Mouse (Mus musculus) layer of hippocampus, adult 2 months (tissue): ENCODE results near the gene Eif4e2. TPM values are rescaled to one million over a fixed set of nuclear protein-coding genes. Genes with fewer than 3 reads are reported as not detected.

Source experiments
- DNase-seq, 2 experiments: peaks; one replicate each; pipeline ENCODE4 v3.0.0; 2022; ENCODE audit warnings: low spot score in 2 of 2
- H3K27ac ChIP-seq: fragments of 200-600 bp; 2 replicates; pipeline ENCODE4 v1.8.1; 2022
- H3K4me3 ChIP-seq: fragments of 200-600 bp; 2 replicates; pipeline ENCODE4 v1.8.1; 2022; ENCODE audit warnings: mild to moderate bottlenecking
- CTCF ChIP-seq: fragments of 200-600 bp; conservative IDR thresholded peaks from 2 replicates; pipeline ENCODE4 v1.8.1; 2022; ENCODE audit warnings: antibody characterized with exemption, mild to moderate bottlenecking, moderate library complexity
- long read RNA-seq, 2 experiments: library from polyadenylated mRNA; stranded (forward); transcript quantifications; one replicate each; pipeline ENCODE4 v2.0.0; 2021; ENCODE audit warnings: borderline mapping rate in 2 of 2
- total RNA-seq, 2 experiments: library from RNA; stranded (reverse); gene quantifications; 2 replicates each; pipeline ENCODE4 v1.2.3; 2021

Gene Eif4e2
- 10 to 100 TPM; 55.6 to 55.8 TPM for total RNA-seq
- long read RNA-seq, experiment 1, transcript Eif4e2-202 (7 exons, 3,394 nt): major isoform, 6 of 44 reads
- long read RNA-seq, experiment 1, partial matches to known transcripts: 0 of 44 reads
- long read RNA-seq, experiment 1, other reads (novel, unspliced or antisense): 29 of 44 reads
- long read RNA-seq, experiment 2, transcript Eif4e2-202 (7 exons, 3,394 nt): major isoform, 10 of 61 reads
- long read RNA-seq, experiment 2, transcript Eif4e2-207 (8 exons, 3,473 nt): minor isoform, 6 of 61 reads
- long read RNA-seq, experiment 2, partial matches to known transcripts: 3 of 61 reads
- long read RNA-seq, experiment 2, other reads (novel, unspliced or antisense): 36 of 61 reads

GRCm38 (mm10) chr1:87213735-87214704 is at the start of gene Eif4e2:
Eif4e2 (plus strand) TSS chr1:87213914.
- Histone ChIP-seq H3K27ac (peak within 1 kb of the TSS; percentile 97), H3K4me3 (peak within 1 kb of the TSS; percentile 86)
- peak; percentile 94 for DNase-seq
- peak; percentile 38 for TF ChIP-seq CTCF

GRCm38 (mm10) chr1:87164164-87164795 is 49.4 kb upstream of the Eif4e2 start:
- H3K27ac ChIP-seq: no peak overlapping the region
- no peak overlapping the region for H3K4me3 ChIP-seq
- DNase-seq: no peak

GRCm38 (mm10) chr1:87164796-87165184 is 48.9 kb upstream of the Eif4e2 start:
- TF ChIP-seq CTCF: no peak
- Histone ChIP-seq H3K27ac (no peak overlapping the region), H3K4me3 (no peak overlapping the region)
- no peak for DNase-seq

More at GRCm38 (mm10) chr1:87164164-87164795, 49.4 kb upstream of the Eif4e2 start:
- no peak for TF ChIP-seq CTCF

GRCm38 (mm10) chr1:87170458-87170857 is 43.3 kb upstream of the Eif4e2 start:
- Histone ChIP-seq H3K27ac (no peak overlapping the region), H3K4me3 (no peak overlapping the region)
- no peak for TF ChIP-seq CTCF
- no peak for DNase-seq

- no peak for DNase-seq
- TF ChIP-seq CTCF: no peak
- no peak overlapping the region for H3K4me3 ChIP-seq
- no peak overlapping the region for H3K27ac ChIP-seq
Observed at GRCm38 (mm10) chr1:87171312-87171711, 42.4 kb upstream of the Eif4e2 start.

- no peak overlapping the region for H3K4me3 ChIP-seq
- TF ChIP-seq CTCF: no peak
- no peak for DNase-seq
- no peak overlapping the region for H3K27ac ChIP-seq
Observed at GRCm38 (mm10) chr1:87172316-87172715, 41.4 kb upstream of the Eif4e2 start.

GRCm38 (mm10) chr1:87174006-87174955 is 39.4 kb upstream of the Eif4e2 start:
- H3K27ac ChIP-seq: no peak overlapping the region
- H3K4me3 ChIP-seq: no peak overlapping the region
- peak; percentile 38 to 62 for DNase-seq
- TF ChIP-seq CTCF: peak; percentile 90

- TF ChIP-seq CTCF: peak; percentile 72
- H3K4me3 ChIP-seq: no peak overlapping the region
- 0 out of 2 replicates have a peak overlapping the region, but pooled peaks have one; percentile 2 for H3K27ac ChIP-seq
- peak; percentile 55 to 65 for DNase-seq
Observed at GRCm38 (mm10) chr1:87175852-87176292, 37.8 kb upstream of the Eif4e2 start.

GRCm38 (mm10) chr1:87180896-87181295 is 32.8 kb upstream of the Eif4e2 start:
- TF ChIP-seq CTCF: no peak
- no peak for DNase-seq
- no peak overlapping the region for H3K4me3 ChIP-seq
- H3K27ac ChIP-seq: no peak overlapping the region

- no peak for DNase-seq
- H3K27ac ChIP-seq: no peak within 1 kb of the TSS
- no peak within 1 kb of the TSS for H3K4me3 ChIP-seq
- TF ChIP-seq CTCF: no peak
Observed at GRCm38 (mm10) chr1:87183013-87183412, 30.7 kb upstream of the Eif4e2 start, which contains the start of gene Prss56. Prss56 (plus strand) TSS chr1:87183313.

GRCm38 (mm10) chr1:87183998-87184750 is 29.5 kb upstream of the Eif4e2 start:
- Histone ChIP-seq H3K27ac (no peak overlapping the region), H3K4me3 (peak overlapping the region; percentile 32; the same call in 1 of the 2 replicates)
- no peak for DNase-seq
- no peak for TF ChIP-seq CTCF
